Mouse (Mus musculus) liver, postnatal 0 days (tissue): ENCODE data around the gene Insr. TPM values are rescaled to one million over a fixed set of nuclear protein-coding genes. Genes with fewer than 3 reads are reported as not detected.
"Not testable (repeated sequence)": the region's sequence is repeated elsewhere in the genome, so short reads cannot be mapped to it uniquely, and the experiment has no call there.

Experiments used
- ATAC-seq: fragments of 200-750 bp; cut with Nextera tagmentation; 2 replicates; pipeline ENCODE4 v1.8.0; 2017; ENCODE audit warnings: mild to moderate bottlenecking, moderate library complexity
- DNase-seq: peaks from one replicate; pipeline ENCODE4 v3.0.0-alpha.2; 2016
- H3K27ac ChIP-seq: fragments of 300-500 bp; sonication (generic); 2 replicates; pipeline ENCODE4 v1.5.1; 2014; ENCODE audit warnings: antibody characterized with exemption, moderate library complexity, mild to moderate bottlenecking, low read depth
- H3K27me3 ChIP-seq: fragments of 300-500 bp; sonication (generic); 2 replicates; pipeline ENCODE4 v1.6.1; 2014; ENCODE audit warnings: low read length, control low read depth, mixed read lengths; ENCODE audit not compliant: insufficient read depth
- H3K36me3 ChIP-seq: fragments of 300-500 bp; sonication (generic); replicated peaks from 2 replicates; pipeline ENCODE4 v1.6.1; 2014; ENCODE audit warnings: mild to moderate bottlenecking, control low read depth, low read length, moderate library complexity, mixed read lengths; ENCODE audit not compliant: insufficient read depth
- H3K4me1 ChIP-seq: fragments of 300-500 bp; sonication (generic); 2 replicates; pipeline ENCODE4 v1.6.1; 2014; ENCODE audit warnings: antibody characterized with exemption, mild to moderate bottlenecking, control low read depth; ENCODE audit not compliant: insufficient read depth
- H3K4me2 ChIP-seq: fragments of 300-500 bp; sonication (generic); 2 replicates; pipeline ENCODE4 v1.6.1; 2014; ENCODE audit warnings: low read depth, mild to moderate bottlenecking, low read length, moderate library complexity, mixed read lengths
- H3K4me3 ChIP-seq: fragments of 300-500 bp; sonication (generic); 2 replicates; pipeline ENCODE4 v1.5.1; 2014; ENCODE audit warnings: low read depth, low read length
- H3K9ac ChIP-seq: fragments of 300-500 bp; sonication (generic); replicated peaks from 2 replicates; pipeline ENCODE4 v1.6.1; 2014; ENCODE audit warnings: mild to moderate bottlenecking, moderate library complexity
- H3K9me3 ChIP-seq: fragments of 300-500 bp; sonication (generic); 2 replicates; pipeline ENCODE4 v1.6.1; 2016; ENCODE audit warnings: mild to moderate bottlenecking, control low read depth, low read length, mixed read lengths
- CTCF ChIP-seq: sonication (generic); IDR thresholded peaks from 2 replicates; pipeline ENCODE4 v1.5.1; 2016; ENCODE audit warnings: antibody characterized with exemption, low read depth
- EP300 ChIP-seq: IDR thresholded peaks from 2 replicates; pipeline ENCODE4 v1.6.1; 2016; ENCODE audit warnings: antibody characterized with exemption, low read depth, mild to moderate bottlenecking
- WGBS: fragments of 180-500 bp; shearing (Covaris S2); extraction: QIAGEN DNeasy Blood & Tissue Kit; methylation state at CpG from one replicate; pipeline ENCODE4 v1.1.7; 2014; ENCODE audit not compliant: insufficient replicate concordance; 5-methylcytosine and 5-hydroxymethylcytosine counted together
- polyA plus RNA-seq: library from polyadenylated mRNA; unstranded; fragments of >200 nt; fragmentation: Nextera tagmentation; extraction: Ambion mirVana; gene quantifications from 2 replicates; pipeline ENCODE4 v1.2.1, GENCODE M21; 2015

Insr gene
- polyA plus RNA-seq, 1 experiment from 2014 or later, result 28.9 TPM

GRCm38 (mm10) chr8:3208729-3209128 lies 70.7 kb downstream of the Insr start:
- no peak overlapping the region for H3K9ac ChIP-seq
- H3K27me3 ChIP-seq, result no peaks in the 10 kb centered on the region
- TF ChIP-seq CTCF, result no peak
- TF ChIP-seq EP300, result no peak
- H3K9me3 ChIP-seq, result no peaks in the 10 kb centered on the region
- peaks cover 6% of the 10 kb centered on the region; the same call in 1 of the 2 replicates for H3K4me1 ChIP-seq
- peaks cover 38% of the 10 kb centered on the region for H3K36me3 ChIP-seq
- H3K27ac ChIP-seq, result no peak overlapping the region
- DNase-seq (no peak), ATAC-seq (no peak)
- no peak overlapping the region for H3K4me3 ChIP-seq
- no peak overlapping the region for H3K4me2 ChIP-seq

- Histone ChIP-seq H3K27me3 (no peaks in the 10 kb centered on the region), H3K4me2 (no peak overlapping the region), H3K4me1 (no peaks in the 10 kb centered on the region), H3K36me3 (peaks cover 50% of the 10 kb centered on the region), H3K27ac (no peak overlapping the region), H3K9me3 (no peaks in the 10 kb centered on the region), H3K4me3 (no peak overlapping the region), H3K9ac (no peak overlapping the region)
- WGBS, result 67% methylated on average over 3 of the region's 3 CpGs
- TF ChIP-seq EP300, result no peak
- TF ChIP-seq CTCF, result no peak
- ATAC-seq, result no peak
- no peak for DNase-seq
Measured at GRCm38 (mm10) chr8:3204758-3205443, 74.5 kb downstream of the Insr start.

GRCm38 (mm10) chr8:3202792-3203191 lies 76.6 kb downstream of the Insr start:
- no peak overlapping the region for H3K4me2 ChIP-seq
- H3K27me3 ChIP-seq, result no peaks in the 10 kb centered on the region
- no peak overlapping the region for H3K27ac ChIP-seq
- WGBS, result 79% methylated on average over 7 of the region's 7 CpGs
- no peak for ATAC-seq
- no peaks in the 10 kb centered on the region for H3K4me1 ChIP-seq
- H3K9me3 ChIP-seq, result no peaks in the 10 kb centered on the region
- H3K4me3 ChIP-seq, result no peak overlapping the region
- no peak for DNase-seq
- TF ChIP-seq EP300, result no peak
- no peak for TF ChIP-seq CTCF
- no peak overlapping the region for H3K9ac ChIP-seq
- H3K36me3 ChIP-seq, result peaks cover 56% of the 10 kb centered on the region

GRCm38 (mm10) chr8:3194297-3194696 lies 85.1 kb downstream of the Insr start:
- ATAC-seq, H3K27me3 ChIP-seq, H3K4me1 ChIP-seq, H3K9ac ChIP-seq, DNase-seq, H3K9me3 ChIP-seq, H3K4me2 ChIP-seq, H3K27ac ChIP-seq, H3K4me3 ChIP-seq: not testable (repeated sequence)
- peaks cover 75% of the 10 kb centered on the region for H3K36me3 ChIP-seq

GRCm38 (mm10) chr8:3191006-3191405 lies 88.4 kb downstream of the Insr start:
- Histone ChIP-seq H3K9ac (no peak overlapping the region), H3K9me3 (no peaks in the 10 kb centered on the region), H3K4me3 (no peak overlapping the region), H3K4me2 (no peak overlapping the region), H3K27ac (no peak overlapping the region), H3K36me3 (peaks cover 80% of the 10 kb centered on the region), H3K27me3 (no peaks in the 10 kb centered on the region), H3K4me1 (no peaks in the 10 kb centered on the region)
- no peak for ATAC-seq
- no peak for TF ChIP-seq EP300
- no peak for TF ChIP-seq CTCF
- no peak for DNase-seq

- TF ChIP-seq EP300 (no peak), CTCF (no peak)
- 61% methylated on average over 1 of the region's 1 CpGs for WGBS
- Histone ChIP-seq H3K27ac (no peak overlapping the region), H3K36me3 (peaks cover 73% of the 10 kb centered on the region), H3K4me1 (no peaks in the 10 kb centered on the region), H3K4me2 (no peak overlapping the region), H3K9ac (no peak overlapping the region), H3K4me3 (no peak overlapping the region), H3K27me3 (no peaks in the 10 kb centered on the region), H3K9me3 (no peaks in the 10 kb centered on the region)
- ATAC-seq (no peak), DNase-seq (no peak)
Measured at GRCm38 (mm10) chr8:3187456-3187855, 92.0 kb downstream of the Insr start.

GRCm38 (mm10) chr8:3179930-3180329 lies 99.5 kb downstream of the Insr start:
- Histone ChIP-seq H3K27me3 (no peaks in the 10 kb centered on the region), H3K4me3 (no peak overlapping the region), H3K36me3 (peaks cover 33% of the 10 kb centered on the region), H3K9me3 (no peaks in the 10 kb centered on the region), H3K4me2 (no peak overlapping the region), H3K27ac (no peak overlapping the region), H3K9ac (no peak overlapping the region), H3K4me1 (no peaks in the 10 kb centered on the region)
- DNase-seq (no peak), ATAC-seq (peak; percentile 25; the same call in 1 of the 2 replicates)
- WGBS, result 75% methylated on average over 1 of the region's 1 CpGs
- TF ChIP-seq CTCF, result peak; percentile 44
- TF ChIP-seq EP300, result no peak
